Mouse (Mus musculus): Measurements from ENCODE around the gene Gm20888. TPM values are rescaled to one million over a fixed set of nuclear protein-coding genes. Genes with fewer than 3 reads are reported as not detected.

The Gm20888 gene
- total RNA-seq (2023): not detected

DNA sequence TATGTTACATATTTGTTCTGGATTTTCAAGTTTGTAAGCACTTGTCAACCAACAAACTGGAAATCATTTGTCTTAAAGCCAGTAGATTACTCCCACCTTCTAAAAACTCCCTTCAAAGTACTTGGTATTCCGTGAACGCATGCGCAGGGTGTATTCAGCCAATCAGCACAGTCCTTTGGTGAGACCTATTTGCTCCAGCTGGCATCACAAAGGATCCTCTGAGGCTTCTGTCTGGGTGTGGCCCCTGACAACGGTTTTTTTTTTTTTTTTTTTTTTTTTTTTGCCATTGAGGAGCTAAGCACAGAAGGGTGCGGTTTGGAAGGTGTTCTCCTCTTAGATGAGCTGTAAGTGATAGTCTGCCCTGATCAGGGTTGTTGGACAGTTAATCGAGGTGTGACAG, at the start of gene Gm20888:
Gm20888 (plus strand) TSS at position 301 of the 400 bp plus-strand sequence.

Other genes starting within 250 kb of the Gm20888 start
- gene Gm21118, start 168.2 kb upstream of the Gm20888 start, total RNA-seq (2023): not detected
- gene Gm29423, start 138.6 kb upstream of the Gm20888 start, total RNA-seq (2023): not detected
- not detected for gene Gm29644, start 138.5 kb upstream of the Gm20888 start, total RNA-seq (2023)